Mouse (Mus musculus) myocyte (in vitro differentiated cells): ENCODE data around the gene Slc35f1.

Experiments used
- CEBPB ChIP-seq: IDR thresholded peaks from 2 replicates; pipeline ENCODE4 v1.6.1; 2011; ENCODE audit warnings: mild to moderate bottlenecking, moderate library complexity; ENCODE audit not compliant: poor library complexity, insufficient read depth, severe bottlenecking
- E2F4 ChIP-seq: IDR thresholded peaks from one replicate; pipeline ENCODE4 v1.6.1; 2011; ENCODE audit warnings: mild to moderate bottlenecking, control low read depth, moderate library complexity; ENCODE audit not compliant: insufficient read depth
- MAX ChIP-seq: IDR thresholded peaks from one replicate; pipeline ENCODE4 v1.6.1; 2011; ENCODE audit warnings: low read depth, mild to moderate bottlenecking, control low read depth
- POLR2A ChIP-seq: IDR thresholded peaks from one replicate; pipeline ENCODE4 v1.6.1; 2011; ENCODE audit warnings: low read depth, mild to moderate bottlenecking, control low read depth, moderate library complexity; ENCODE audit not compliant: insufficient read length
- TCF12 ChIP-seq: IDR thresholded peaks from one replicate; pipeline ENCODE4 v1.6.1; 2011; ENCODE audit warnings: mild to moderate bottlenecking, control low read depth; ENCODE audit not compliant: poor library complexity, insufficient read depth, severe bottlenecking
- TCF3 ChIP-seq: IDR thresholded peaks from one replicate; pipeline ENCODE4 v1.6.1; 2011; ENCODE audit warnings: low read depth, control low read depth; ENCODE audit not compliant: insufficient read length
- USF1 ChIP-seq: IDR thresholded peaks from one replicate; pipeline ENCODE4 v1.6.1; 2011; ENCODE audit warnings: low read depth, mild to moderate bottlenecking, control low read depth, moderate library complexity

- TF ChIP-seq POLR2A (no peak), TCF3 (no peak), TCF12 (no peak), CEBPB (no peak), USF1 (no peak), MAX (no peak), E2F4 (no peak)
Measured at GRCm38 (mm10) chr10:52918715-52919114, 228.4 kb downstream of the Slc35f1 start.
